Mouse (Mus musculus): Measurements from ENCODE around the gene Omd. TPM values are rescaled to one million over a fixed set of nuclear protein-coding genes. Genes with fewer than 3 reads are reported as not detected.

The Omd gene
- total RNA-seq, 2 experiments from 2014 or later: not detected

DNA sequence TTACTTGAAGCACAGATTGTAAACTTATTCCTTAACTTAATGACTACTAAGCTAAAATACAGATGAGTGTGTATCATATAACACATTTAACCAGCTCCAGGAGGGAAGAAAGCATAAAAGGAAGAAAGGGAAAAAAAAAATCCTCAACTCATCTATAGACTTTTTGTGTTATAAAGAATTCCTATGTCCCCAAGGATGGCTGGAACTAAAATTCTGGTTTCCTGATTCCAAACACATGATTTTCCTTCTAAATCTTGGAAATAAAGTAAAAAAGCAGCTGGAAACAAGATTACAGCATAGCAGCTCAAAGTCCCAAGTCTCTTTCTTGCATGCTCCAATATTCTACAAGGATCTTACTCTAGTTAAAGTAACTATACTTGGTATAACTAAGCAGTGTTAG lies 21.3 kb downstream of the Omd start:
- ATAC-seq (replicated peaks; ENCODE audit: low FRiP score, poor library complexity, severe bottlenecking): no peak

DNA sequence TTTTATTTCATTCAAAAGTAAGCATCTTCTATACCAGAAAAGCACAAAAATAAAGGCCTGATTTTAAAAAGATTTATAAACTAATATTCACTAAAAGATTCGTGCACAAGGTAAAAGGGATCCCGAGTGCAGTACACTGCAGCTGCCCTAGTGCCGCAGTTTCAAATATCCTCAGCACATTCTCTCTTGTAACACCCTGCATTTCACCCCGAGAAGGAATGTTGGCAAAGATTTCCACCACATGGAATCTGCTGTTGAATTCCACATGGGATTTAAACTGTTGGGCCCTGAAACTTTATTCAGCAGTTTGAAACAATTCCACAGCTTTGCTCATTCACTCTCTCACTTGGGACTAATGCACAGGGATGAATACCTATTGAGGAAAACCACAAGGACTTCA lies 25.5 kb downstream of the Omd start, which contains the start of gene Ogn:
Gene Ogn, plus strand, starts transcription at position 333 of the 400 bp plus-strand sequence.
- ATAC-seq (replicated peaks; ENCODE audit: low FRiP score, poor library complexity, severe bottlenecking): no peak

DNA sequence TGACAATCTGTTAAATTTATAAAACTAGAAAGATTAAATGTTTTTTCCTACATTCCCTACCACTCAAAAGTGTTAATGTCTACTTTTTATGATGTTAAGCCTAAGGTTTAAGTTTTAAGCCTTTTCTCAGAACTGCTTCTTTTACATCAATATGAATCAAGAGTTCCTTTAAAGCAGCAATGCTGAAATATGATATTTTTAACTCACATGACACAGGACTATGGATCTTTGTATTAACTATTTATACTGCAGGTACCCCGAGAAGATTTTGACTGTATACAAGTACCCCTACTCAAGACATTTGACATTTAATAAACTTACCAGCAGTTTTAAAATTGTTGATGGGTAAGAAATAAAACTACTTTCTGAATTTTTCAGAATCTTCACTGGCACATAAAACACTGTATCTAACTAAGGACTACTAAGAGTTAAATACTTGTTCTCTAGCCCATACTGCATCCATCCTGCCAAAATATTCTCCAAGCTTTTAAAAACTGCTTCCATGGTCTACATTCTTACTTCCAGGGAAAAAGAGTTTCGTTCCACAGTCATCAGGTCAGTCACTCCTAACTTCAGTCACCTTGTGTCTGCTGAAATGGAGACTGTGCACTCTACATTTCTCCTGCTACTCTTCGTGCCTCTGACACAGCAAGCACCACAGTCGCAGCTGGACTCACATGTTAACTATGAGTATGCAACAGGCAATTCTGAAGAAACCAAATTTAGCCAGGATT lies 26.5 kb downstream of the Omd start:
- no peak for ATAC-seq (replicated peaks; ENCODE audit: low FRiP score, poor library complexity, severe bottlenecking)

DNA sequence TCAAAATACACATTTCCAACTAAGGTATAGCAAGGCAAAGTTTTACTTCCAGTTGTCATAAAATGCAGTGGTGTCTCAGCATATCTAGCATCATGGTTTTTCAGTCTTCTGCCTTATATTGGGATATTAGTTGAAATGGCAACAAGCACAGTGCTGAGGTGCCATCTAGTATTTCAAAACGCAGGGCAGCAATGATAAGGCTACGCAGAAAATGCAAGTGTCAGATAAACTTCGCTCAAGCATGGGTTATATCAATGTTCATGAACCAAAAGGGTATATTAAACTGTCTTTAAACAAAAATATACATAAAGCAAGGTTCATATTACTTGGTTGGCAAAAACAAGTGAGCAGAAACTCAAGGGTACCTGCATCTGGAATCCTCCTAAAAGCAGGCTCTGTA lies 34.8 kb downstream of the Omd start:
- ATAC-seq (replicated peaks; ENCODE audit: low FRiP score, poor library complexity, severe bottlenecking): peak; percentile 68

DNA sequence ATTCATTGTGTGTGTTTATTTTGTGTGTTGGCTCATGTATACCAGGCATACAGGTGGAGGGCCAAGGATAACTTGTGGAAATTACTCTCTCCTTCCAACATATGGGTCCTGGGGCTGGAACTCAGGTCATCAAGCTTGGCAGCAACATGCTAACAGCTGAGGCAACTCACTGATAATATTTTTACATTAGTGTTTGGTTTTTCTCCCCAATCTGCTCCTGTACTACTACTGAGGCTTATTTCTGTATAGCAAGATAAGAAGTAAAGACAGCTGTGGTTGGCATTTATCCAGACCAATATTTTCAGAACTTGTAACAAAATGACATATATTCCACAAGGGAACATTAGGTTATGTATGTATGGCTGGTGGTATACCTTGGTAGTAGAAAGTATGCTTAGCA lies 36.1 kb downstream of the Omd start:
- ATAC-seq (replicated peaks; ENCODE audit: low FRiP score, poor library complexity, severe bottlenecking): peak; percentile 50; the same call in 1 of the 2 replicates

DNA sequence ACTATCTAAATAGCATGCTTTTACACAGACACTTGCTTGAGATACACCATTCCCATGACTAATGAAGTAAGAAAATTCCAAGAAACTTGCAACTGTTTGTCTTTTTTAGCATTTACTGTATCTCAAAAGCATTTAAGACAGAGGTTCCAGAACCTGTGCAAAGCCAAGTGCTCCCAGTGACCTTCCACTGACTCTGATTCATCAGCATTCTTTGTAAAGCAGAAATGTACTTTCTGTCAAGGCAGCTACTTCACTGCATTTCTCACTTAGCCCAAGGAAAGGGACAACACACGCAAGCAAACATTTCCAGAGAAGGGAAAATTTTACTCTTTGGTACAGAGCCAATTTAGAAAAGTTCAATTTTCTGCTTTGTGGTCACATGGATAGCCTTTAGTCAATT lies 41.0 kb downstream of the Omd start:
- no peak for ATAC-seq (replicated peaks; ENCODE audit: low FRiP score, poor library complexity, severe bottlenecking)

DNA sequence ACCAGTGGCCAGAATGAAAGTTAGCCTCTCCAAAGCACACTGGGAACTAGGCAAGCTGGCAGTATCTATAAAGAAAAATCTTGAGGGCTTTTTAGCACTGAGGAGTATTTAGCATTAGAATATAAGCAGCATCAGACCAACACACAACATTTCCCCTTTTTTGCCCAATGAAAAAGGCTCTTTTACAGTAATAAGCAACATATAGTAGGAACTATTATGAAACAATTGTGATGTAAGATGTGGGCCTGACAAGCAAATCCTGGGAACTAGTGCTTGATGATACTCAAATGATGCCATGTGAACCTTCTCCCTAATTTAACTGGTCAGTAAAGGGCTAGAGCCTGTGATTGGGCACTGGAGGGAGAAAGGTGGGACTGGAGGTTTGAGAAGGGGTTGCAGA lies 45.9 kb downstream of the Omd start:
- no peak for ATAC-seq (replicated peaks; ENCODE audit: low FRiP score, poor library complexity, severe bottlenecking)

DNA sequence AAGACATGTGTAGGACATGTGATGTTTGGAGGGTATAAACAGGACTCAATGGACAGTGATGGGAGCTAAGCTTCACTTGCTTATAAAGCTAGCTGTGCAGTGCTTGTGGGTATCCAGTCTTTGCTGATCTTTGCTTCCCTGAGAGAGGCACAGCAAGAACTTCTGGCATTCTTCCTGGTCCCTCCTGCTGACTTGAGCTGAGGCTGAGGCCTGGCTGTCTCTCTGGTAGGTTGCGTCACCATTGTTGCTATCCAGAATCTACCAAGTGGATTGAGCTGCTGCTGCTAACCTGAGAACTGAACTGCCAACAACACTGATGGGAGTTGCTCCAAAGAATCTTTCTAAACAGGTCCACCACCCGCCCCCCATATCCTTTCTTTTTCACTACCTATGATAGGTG lies 46.8 kb downstream of the Omd start:
- no peak for ATAC-seq (replicated peaks; ENCODE audit: low FRiP score, poor library complexity, severe bottlenecking)

DNA sequence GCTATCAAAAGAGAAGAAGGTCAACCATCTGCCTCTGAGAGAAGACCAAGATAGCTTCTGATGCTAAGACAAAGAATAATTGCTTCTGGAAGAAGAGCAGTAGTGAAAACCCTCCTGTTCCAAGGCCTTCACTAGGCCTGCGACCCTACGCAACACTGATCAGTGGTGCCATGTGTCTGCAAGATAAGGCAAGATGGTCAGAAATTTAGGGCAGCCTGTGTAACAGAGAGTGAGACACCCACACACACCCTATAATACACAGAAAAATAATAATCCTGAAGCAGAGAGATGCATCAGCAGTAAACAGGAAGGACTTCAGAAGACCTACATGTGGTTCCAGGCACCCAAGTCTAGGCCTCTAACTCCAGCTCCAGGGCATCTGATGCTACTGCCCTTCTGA lies 57.7 kb downstream of the Omd start:
- ATAC-seq (replicated peaks; ENCODE audit: low FRiP score, poor library complexity, severe bottlenecking): 0 out of 2 replicates have a peak, but pooled peaks have one; percentile 54

Other genes starting within 250 kb of the Omd start
- 12.6 and 19.7 TPM in 2 replicates for gene Bicd2, start 240.9 kb upstream of the Omd start, total RNA-seq (2015; ENCODE audit: low replicate concordance)
- 28.8 and 35.2 TPM in 2 replicates for gene Bicd2, start 240.9 kb upstream of the Omd start, total RNA-seq (2017; ENCODE audit: low replicate concordance)
- gene Ippk, start 161.2 kb upstream of the Omd start, total RNA-seq (2015; ENCODE audit: low replicate concordance): 1.4 and 1.7 TPM in 2 replicates
- 3.7 TPM in 2 replicates for gene Ippk, start 161.2 kb upstream of the Omd start, total RNA-seq (2017; ENCODE audit: low replicate concordance)
- 1.8 and 2.1 TPM in 2 replicates for gene Tes3-ps, start 89.1 kb upstream of the Omd start, total RNA-seq (2015; ENCODE audit: low replicate concordance)
- gene Tes3-ps, start 89.1 kb upstream of the Omd start, total RNA-seq (2017; ENCODE audit: low replicate concordance): 4.9 and 7.4 TPM in 2 replicates
- 0.42 TPM in 1 of 2 replicates, not detected in the other for gene Ecm2, start 77.7 kb upstream of the Omd start, total RNA-seq (2015; ENCODE audit: low replicate concordance)
- gene Ecm2, start 77.7 kb upstream of the Omd start, total RNA-seq (2017; ENCODE audit: low replicate concordance): 0.83 and 3.9 TPM in 2 replicates
- not detected in 2 replicates for gene Aspn, start 38.0 kb upstream of the Omd start, total RNA-seq (2015; ENCODE audit: low replicate concordance)
- 3.2 TPM in 1 of 2 replicates, not detected in the other for gene Aspn, start 38.0 kb upstream of the Omd start, total RNA-seq (2017; ENCODE audit: low replicate concordance)
- 0.36 TPM in 1 of 2 replicates, not detected in the other for gene Ogn, start 25.6 kb downstream of the Omd start, total RNA-seq (2015; ENCODE audit: low replicate concordance)
- gene Ogn, start 25.6 kb downstream of the Omd start, total RNA-seq (2017; ENCODE audit: low replicate concordance): 2.0 and 5.8 TPM in 2 replicates
- 77.5 and 87.2 TPM in 2 replicates for gene Cenpp, start 70.3 kb downstream of the Omd start, total RNA-seq (2015; ENCODE audit: low replicate concordance)
- gene Cenpp, start 70.3 kb downstream of the Omd start, total RNA-seq (2017; ENCODE audit: low replicate concordance): 75.9 and 127 TPM in 2 replicates
- gene Nol8, start 70.6 kb downstream of the Omd start, total RNA-seq (2015; ENCODE audit: low replicate concordance): 7.6 and 26.4 TPM in 2 replicates
- 3.3 and 4.4 TPM in 2 replicates for gene Nol8, start 70.6 kb downstream of the Omd start, total RNA-seq (2017; ENCODE audit: low replicate concordance)
- gene Iars, start 99.6 kb downstream of the Omd start, total RNA-seq (2015; ENCODE audit: low replicate concordance): 25.2 and 57.3 TPM in 2 replicates
- 35.6 and 66.1 TPM in 2 replicates for gene Iars, start 99.6 kb downstream of the Omd start, total RNA-seq (2017; ENCODE audit: low replicate concordance)
- not detected in 2 replicates for gene Gm30302, start 216.5 kb downstream of the Omd start, total RNA-seq (2015; ENCODE audit: low replicate concordance)
- gene Gm30302, start 216.5 kb downstream of the Omd start, total RNA-seq (2017; ENCODE audit: low replicate concordance): not detected in 2 replicates

Measured in erythroid progenitor cell, adult 5-6 weeks (primary cell).